Mouse (Mus musculus) liver, embryonic 13.5 days (tissue): Measurements from ENCODE around the gene Wdfy3. TPM values are rescaled to one million over a fixed set of nuclear protein-coding genes. Genes with fewer than 3 reads are reported as not detected.

Experiments used
- ATAC-seq: fragments of 200-750 bp; cut with Nextera tagmentation; 2 replicates; pipeline ENCODE4 v1.8.0; 2017; ENCODE audit warnings: low read depth, mild to moderate bottlenecking, moderate number of reproducible peaks, moderate library complexity
- DNase-seq: peaks from one replicate; pipeline ENCODE4 v3.0.0; 2022
- H3K27ac ChIP-seq: fragments of 300-500 bp; sonication (generic); 2 replicates; pipeline ENCODE4 v1.5.1; 2015; ENCODE audit warnings: moderate library complexity, mild to moderate bottlenecking, inconsistent platforms
- H3K27me3 ChIP-seq: fragments of 300-500 bp; sonication (generic); 2 replicates; pipeline ENCODE4 v1.6.1; 2015; ENCODE audit warnings: mild to moderate bottlenecking, inconsistent platforms
- H3K36me3 ChIP-seq: fragments of 300-500 bp; sonication (generic); 2 replicates; pipeline ENCODE4 v1.6.1; 2015; ENCODE audit warnings: mild to moderate bottlenecking, inconsistent platforms
- H3K4me1 ChIP-seq: fragments of 300-500 bp; sonication (generic); replicated peaks from 2 replicates; pipeline ENCODE4 v1.6.1; 2015; ENCODE audit warnings: inconsistent platforms
- H3K4me2 ChIP-seq: fragments of 300-500 bp; sonication (generic); 2 replicates; pipeline ENCODE4 v1.6.1; 2015; ENCODE audit warnings: inconsistent platforms, mild to moderate bottlenecking, moderate library complexity
- H3K4me3 ChIP-seq: fragments of 300-500 bp; sonication (generic); replicated peaks from 2 replicates; pipeline ENCODE4 v1.5.1; 2015; ENCODE audit warnings: mild to moderate bottlenecking, inconsistent platforms
- H3K9ac ChIP-seq: fragments of 300-500 bp; sonication (generic); 2 replicates; pipeline ENCODE4 v1.6.1; 2015; ENCODE audit warnings: mild to moderate bottlenecking, inconsistent platforms
- H3K9me3 ChIP-seq: fragments of 300-500 bp; sonication (generic); replicated peaks from 2 replicates; pipeline ENCODE4 v1.6.1; 2016; ENCODE audit warnings: inconsistent platforms
- WGBS: fragments of 180-500 bp; shearing (Covaris S2); methylation state at CpG from one replicate; pipeline ENCODE4 v1.1.7; 2015; ENCODE audit not compliant: insufficient replicate concordance; 5-methylcytosine and 5-hydroxymethylcytosine counted together
- polyA plus RNA-seq: library from polyadenylated mRNA; unstranded; fragments of >200 nt; fragmentation: Nextera tagmentation; extraction: Ambion mirVana; gene quantifications from 2 replicates; pipeline ENCODE4 v1.2.1, GENCODE M21; 2015

Gene Wdfy3
- polyA plus RNA-seq, 1 experiment from 2014 or later, result 3.3 TPM

DNA sequence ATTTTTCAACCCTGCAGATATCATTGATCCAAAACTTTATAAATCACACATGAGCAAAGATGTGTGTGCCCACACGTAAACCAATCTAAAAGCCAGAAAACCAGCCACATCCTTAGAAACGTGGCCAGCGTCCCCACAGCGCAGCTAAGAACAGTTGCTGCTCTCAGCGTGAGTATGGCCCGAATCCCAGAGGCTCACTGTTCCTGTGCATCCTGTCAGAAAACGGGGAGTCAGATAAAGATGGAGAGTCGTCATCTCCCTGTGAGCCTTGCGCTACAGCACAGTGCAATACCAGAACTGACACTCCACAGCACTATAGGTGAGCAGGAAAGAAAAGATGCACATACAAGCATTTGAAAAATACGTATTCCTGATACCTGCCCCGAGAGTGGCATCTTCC lies 172.9 kb downstream of the Wdfy3 start:
- Histone ChIP-seq H3K27me3 (no peaks in the 10 kb centered on the region), H3K4me3 (no peak overlapping the region), H3K9ac (no peak overlapping the region), H3K4me2 (no peak overlapping the region), H3K4me1 (no peaks in the 10 kb centered on the region), H3K27ac (no peak overlapping the region), H3K36me3 (peaks cover 75% of the 10 kb centered on the region), H3K9me3 (no peaks in the 10 kb centered on the region)
- DNase-seq (no peak), ATAC-seq (no peak)
- 85% methylated on average over 11 of the region's 11 CpGs for WGBS

DNA sequence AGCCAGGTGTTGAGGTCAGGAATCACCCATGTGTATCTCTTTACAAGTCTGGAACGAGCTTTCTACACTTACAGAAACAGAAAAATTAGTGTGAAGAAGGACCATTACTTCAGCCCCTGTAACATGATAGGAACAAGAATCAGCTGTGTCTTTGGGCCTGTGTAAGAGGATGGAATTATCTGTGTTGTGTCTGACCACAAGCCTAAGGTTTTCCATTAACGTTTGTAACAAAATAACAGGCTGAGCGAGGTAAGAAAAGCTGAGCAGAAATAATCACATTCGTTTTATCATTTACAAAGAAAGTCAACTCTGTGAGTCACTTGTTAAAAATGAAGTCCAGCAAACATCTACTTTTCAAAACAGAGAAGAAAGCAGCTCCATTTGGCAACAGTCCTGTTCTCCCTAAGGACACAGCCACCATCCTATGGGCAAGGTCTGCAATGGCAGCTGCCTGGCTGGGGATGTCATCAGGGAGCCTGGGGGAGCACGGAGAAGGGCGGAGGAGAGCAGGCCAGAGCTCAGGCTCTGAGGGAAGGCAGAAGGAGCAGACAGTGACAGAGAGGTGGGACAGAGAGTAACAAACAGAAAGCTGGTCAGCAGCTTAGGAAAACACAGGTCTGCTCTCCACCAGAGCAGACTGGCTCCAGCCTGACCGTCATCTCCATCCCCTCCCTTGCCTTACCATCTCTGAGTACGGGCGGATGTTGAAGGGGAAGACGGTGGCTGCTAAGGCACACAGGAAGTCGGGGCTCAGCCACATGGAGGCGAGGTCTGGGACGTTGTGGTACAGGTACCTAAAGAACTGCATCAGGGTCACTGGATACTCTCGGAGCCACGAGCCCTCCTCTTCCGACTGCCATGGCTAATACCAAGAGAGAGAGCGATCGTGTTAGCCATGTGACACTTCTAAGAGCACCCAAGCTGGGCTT lies 173.7 kb downstream of the Wdfy3 start:
- H3K4me1 ChIP-seq, result no peaks in the 10 kb centered on the region
- H3K27ac ChIP-seq, result no peak overlapping the region
- no peak overlapping the region for H3K4me2 ChIP-seq
- DNase-seq (no peak), ATAC-seq (no peak)
- H3K36me3 ChIP-seq, result peaks cover 78% of the 10 kb centered on the region
- H3K9me3 ChIP-seq, result no peaks in the 10 kb centered on the region
- H3K27me3 ChIP-seq, result no peaks in the 10 kb centered on the region
- no peak overlapping the region for H3K9ac ChIP-seq
- WGBS, result 82% methylated on average over 18 of the region's 18 CpGs
- H3K4me3 ChIP-seq, result no peak overlapping the region

GRCm38 (mm10) chr5:101895119-101895518 lies 174.6 kb downstream of the Wdfy3 start:
- H3K9ac ChIP-seq, result no peak overlapping the region
- H3K36me3 ChIP-seq, result peaks cover 80% of the 10 kb centered on the region
- no peaks in the 10 kb centered on the region for H3K9me3 ChIP-seq
- no peaks in the 10 kb centered on the region for H3K27me3 ChIP-seq
- no peaks in the 10 kb centered on the region for H3K4me1 ChIP-seq
- H3K4me3 ChIP-seq, result no peak overlapping the region
- 85% methylated on average over 11 of the region's 11 CpGs for WGBS
- no peak overlapping the region for H3K27ac ChIP-seq
- no peak for ATAC-seq
- DNase-seq, result no peak
- no peak overlapping the region for H3K4me2 ChIP-seq

GRCm38 (mm10) chr5:101893820-101894515 lies 175.8 kb downstream of the Wdfy3 start:
- peaks cover 81% of the 10 kb centered on the region for H3K36me3 ChIP-seq
- ATAC-seq, result no peak
- H3K27me3 ChIP-seq, result no peaks in the 10 kb centered on the region
- DNase-seq, result no peak
- H3K9me3 ChIP-seq, result no peaks in the 10 kb centered on the region
- H3K4me2 ChIP-seq, result no peak overlapping the region
- H3K4me3 ChIP-seq, result no peak overlapping the region
- H3K9ac ChIP-seq, result no peak overlapping the region
- no peaks in the 10 kb centered on the region for H3K4me1 ChIP-seq
- no peak overlapping the region for H3K27ac ChIP-seq
- 68% methylated on average over 13 of the region's 13 CpGs for WGBS

- no peak overlapping the region for H3K9ac ChIP-seq
- 76% methylated on average over 6 of the region's 6 CpGs for WGBS
- no peak for ATAC-seq
- no peaks in the 10 kb centered on the region for H3K27me3 ChIP-seq
- H3K4me3 ChIP-seq, result no peak overlapping the region
- no peak overlapping the region for H3K4me2 ChIP-seq
- no peak for DNase-seq
- H3K36me3 ChIP-seq, result peaks cover 87% of the 10 kb centered on the region
- H3K27ac ChIP-seq, result no peak overlapping the region
- no peaks in the 10 kb centered on the region for H3K9me3 ChIP-seq
- no peaks in the 10 kb centered on the region for H3K4me1 ChIP-seq
Observed at GRCm38 (mm10) chr5:101891694-101892416, 177.9 kb downstream of the Wdfy3 start.

- peaks cover 83% of the 10 kb centered on the region for H3K36me3 ChIP-seq
- no peaks in the 10 kb centered on the region for H3K4me1 ChIP-seq
- H3K27me3 ChIP-seq, result no peaks in the 10 kb centered on the region
- no peak overlapping the region for H3K27ac ChIP-seq
- WGBS, result 89% methylated on average over 19 of the region's 19 CpGs
- H3K9me3 ChIP-seq, result no peaks in the 10 kb centered on the region
- DNase-seq (no peak), ATAC-seq (no peak)
- H3K4me2 ChIP-seq, result no peak overlapping the region
- H3K4me3 ChIP-seq, result no peak overlapping the region
- H3K9ac ChIP-seq, result no peak overlapping the region
Observed at GRCm38 (mm10) chr5:101887989-101888388, 181.7 kb downstream of the Wdfy3 start.

DNA sequence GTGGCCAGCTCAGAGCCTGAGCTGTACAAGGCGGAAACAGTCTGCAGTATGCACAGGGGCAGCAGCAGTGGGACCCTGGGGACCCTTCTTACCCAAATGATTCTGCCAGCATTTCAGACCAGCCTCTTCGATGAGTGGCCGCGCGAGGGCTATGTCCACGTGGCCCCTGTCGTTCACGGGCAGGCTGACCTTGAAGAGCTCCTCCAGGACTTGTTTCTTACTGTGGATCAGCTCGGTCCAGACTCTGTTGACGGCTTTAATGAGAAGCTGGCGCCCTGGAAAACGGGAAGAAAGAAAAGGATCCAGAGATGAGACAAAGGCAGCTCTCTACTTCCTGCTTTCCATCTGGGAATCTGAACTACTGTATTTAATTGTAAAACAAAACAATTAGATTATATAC lies 184.7 kb downstream of the Wdfy3 start:
- ATAC-seq (no peak), DNase-seq (no peak)
- H3K27me3 ChIP-seq, result no peaks in the 10 kb centered on the region
- H3K36me3 ChIP-seq, result peaks cover 88% of the 10 kb centered on the region
- no peaks in the 10 kb centered on the region for H3K4me1 ChIP-seq
- WGBS, result 87% methylated on average over 12 of the region's 12 CpGs
- no peak overlapping the region for H3K4me3 ChIP-seq
- H3K9me3 ChIP-seq, result no peaks in the 10 kb centered on the region
- H3K27ac ChIP-seq, result no peak overlapping the region
- H3K9ac ChIP-seq, result no peak overlapping the region
- H3K4me2 ChIP-seq, result no peak overlapping the region

- no peak for DNase-seq
- Histone ChIP-seq H3K4me2 (no peak overlapping the region), H3K9me3 (no peaks in the 10 kb centered on the region), H3K4me3 (no peak overlapping the region), H3K36me3 (peaks cover 78% of the 10 kb centered on the region), H3K27me3 (no peaks in the 10 kb centered on the region), H3K9ac (no peak overlapping the region), H3K27ac (no peak overlapping the region), H3K4me1 (no peaks in the 10 kb centered on the region)
- 89% methylated on average over 15 of the region's 15 CpGs for WGBS
- ATAC-seq, result no peak
Observed at GRCm38 (mm10) chr5:101882191-101882590, 187.5 kb downstream of the Wdfy3 start.

GRCm38 (mm10) chr5:101879914-101880313 lies 189.8 kb downstream of the Wdfy3 start:
- Histone ChIP-seq H3K9me3 (no peaks in the 10 kb centered on the region), H3K36me3 (peaks cover 76% of the 10 kb centered on the region), H3K4me1 (no peaks in the 10 kb centered on the region), H3K4me3 (no peak overlapping the region), H3K27me3 (no peaks in the 10 kb centered on the region), H3K4me2 (no peak overlapping the region), H3K27ac (no peak overlapping the region), H3K9ac (no peak overlapping the region)
- WGBS, result 80% methylated on average over 4 of the region's 4 CpGs
- DNase-seq (no peak), ATAC-seq (no peak)

DNA sequence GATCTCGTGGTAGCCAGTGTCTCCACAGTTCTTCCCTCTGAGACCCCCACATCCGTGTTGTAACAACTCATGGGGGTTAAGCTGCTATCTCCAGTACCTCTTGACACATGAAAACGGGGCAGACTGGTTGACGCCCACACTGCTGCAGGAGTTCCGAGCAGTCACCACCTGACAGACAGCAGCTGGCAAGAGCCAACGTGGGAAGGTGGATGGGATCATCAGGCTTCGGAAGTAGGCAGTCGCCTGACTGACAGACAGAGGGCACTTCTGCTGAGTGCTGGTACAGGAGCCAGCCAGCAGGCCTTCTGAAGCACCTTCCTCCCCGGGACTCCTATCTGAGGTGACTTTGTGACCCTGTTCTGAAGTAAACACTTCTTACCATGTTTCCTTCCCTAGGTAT lies 191.3 kb downstream of the Wdfy3 start:
- H3K4me3 ChIP-seq, result no peak overlapping the region
- no peaks in the 10 kb centered on the region for H3K4me1 ChIP-seq
- no peak overlapping the region for H3K4me2 ChIP-seq
- no peaks in the 10 kb centered on the region for H3K27me3 ChIP-seq
- peaks cover 73% of the 10 kb centered on the region for H3K36me3 ChIP-seq
- ATAC-seq (no peak), DNase-seq (no peak)
- H3K27ac ChIP-seq, result no peak overlapping the region
- H3K9me3 ChIP-seq, result no peaks in the 10 kb centered on the region
- WGBS, result 74% methylated on average over 9 of the region's 9 CpGs
- H3K9ac ChIP-seq, result no peak overlapping the region

DNA sequence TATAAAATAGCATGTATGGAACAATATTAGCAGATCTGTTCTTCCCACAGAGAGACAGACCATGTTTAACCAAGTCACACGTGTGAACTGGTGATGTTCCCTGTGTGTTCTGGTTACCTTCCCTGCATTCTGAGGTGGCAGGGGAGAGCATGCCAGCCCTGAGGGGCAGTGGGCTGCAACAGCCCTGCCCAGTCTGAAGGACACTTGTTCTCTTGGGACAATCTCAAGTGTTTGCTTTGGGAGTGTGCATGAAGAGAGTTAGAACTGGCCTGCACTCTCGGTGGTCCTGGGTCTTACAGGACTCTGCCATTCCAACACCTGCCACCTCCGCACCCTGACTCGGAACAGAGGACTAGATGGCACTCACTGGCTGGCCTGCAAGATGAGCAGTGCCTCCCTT lies 193.5 kb downstream of the Wdfy3 start:
- Histone ChIP-seq H3K4me2 (no peak overlapping the region), H3K4me1 (no peaks in the 10 kb centered on the region), H3K9me3 (no peaks in the 10 kb centered on the region), H3K9ac (no peak overlapping the region), H3K27ac (no peak overlapping the region), H3K4me3 (no peak overlapping the region), H3K27me3 (no peaks in the 10 kb centered on the region), H3K36me3 (peaks cover 74% of the 10 kb centered on the region)
- WGBS, result 80% methylated on average over 4 of the region's 4 CpGs
- no peak for ATAC-seq
- DNase-seq, result no peak
